Mouse (Mus musculus): ENCODE measurements around the gene Castor2.
A peak's percentile ranks its signal among the peaks of the same experiment; 100 is the strongest.

Gene Castor2

GRCm38 (mm10) chr5:134099496-134100211, at the start of gene Castor2:
Gene Castor2, plus strand, starts transcription at chr5:134099711.
- DNase-seq (ENCODE audit: low spot score in 2 of 2): peak; percentile 93

DNA sequence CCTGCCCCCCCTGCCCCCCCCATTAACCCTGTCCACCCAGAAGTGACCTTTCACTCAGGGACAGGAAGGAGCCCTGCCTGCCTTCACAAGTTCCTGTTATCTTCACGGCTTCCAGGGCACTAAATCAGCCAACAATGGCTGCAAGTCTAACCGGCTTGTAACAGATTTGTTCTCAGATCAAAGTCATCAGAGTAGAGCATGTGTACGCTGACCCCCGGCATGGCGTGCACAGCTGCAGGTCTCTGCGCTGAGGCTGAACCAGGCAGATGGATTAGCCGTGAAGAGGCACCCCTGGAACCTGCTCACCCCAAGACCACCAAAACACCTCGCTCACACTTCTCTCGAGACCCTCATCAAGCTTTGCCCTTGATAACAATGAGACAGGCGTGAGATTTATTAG, 48.8 kb upstream of the Castor2 start:
- DNase-seq (ENCODE audit: low spot score in 2 of 2): no peak

- no peak for DNase-seq (ENCODE audit: low spot score in 2 of 2)
These were observed 46.9 kb upstream of the Castor2 start for GRCm38 (mm10) chr5:134052614-134053013.

GRCm38 (mm10) chr5:134054496-134054895, 45.0 kb upstream of the Castor2 start:
- DNase-seq (ENCODE audit: low spot score in 2 of 2): no peak

GRCm38 (mm10) chr5:134058793-134059352, 40.6 kb upstream of the Castor2 start:
- DNase-seq (ENCODE audit: low spot score in 2 of 2): no peak

GRCm38 (mm10) chr5:134063362-134064064, 36.0 kb upstream of the Castor2 start:
- DNase-seq (ENCODE audit: low spot score in 2 of 2): peak; percentile 63 to 75

- DNase-seq (ENCODE audit: low spot score in 2 of 2): no peak
These were observed 33.2 kb upstream of the Castor2 start for GRCm38 (mm10) chr5:134066261-134066660.

DNA sequence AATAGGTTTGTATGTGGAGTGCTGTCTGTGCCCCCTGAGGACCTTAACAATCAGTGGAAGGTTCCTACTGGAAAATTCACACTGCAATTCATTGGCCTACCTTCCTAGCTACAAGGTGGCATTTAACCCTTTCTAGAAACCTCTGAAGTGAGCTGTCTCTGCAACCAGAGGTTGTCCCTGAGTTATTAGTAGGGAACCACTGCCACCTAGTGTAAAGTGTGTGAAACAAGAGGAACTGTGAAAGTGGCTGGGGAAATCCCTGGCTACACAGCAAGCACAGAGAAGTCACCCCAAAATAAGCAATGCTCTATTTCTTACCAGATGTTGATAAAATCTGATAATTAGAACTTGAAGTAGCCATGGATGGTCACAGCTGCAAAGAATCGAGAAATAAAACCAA, 31.6 kb upstream of the Castor2 start:
- DNase-seq (ENCODE audit: low spot score in 2 of 2): no peak

GRCm38 (mm10) chr5:134073512-134074041, 25.9 kb upstream of the Castor2 start:
- no peak for DNase-seq (ENCODE audit: low spot score in 2 of 2)

DNA sequence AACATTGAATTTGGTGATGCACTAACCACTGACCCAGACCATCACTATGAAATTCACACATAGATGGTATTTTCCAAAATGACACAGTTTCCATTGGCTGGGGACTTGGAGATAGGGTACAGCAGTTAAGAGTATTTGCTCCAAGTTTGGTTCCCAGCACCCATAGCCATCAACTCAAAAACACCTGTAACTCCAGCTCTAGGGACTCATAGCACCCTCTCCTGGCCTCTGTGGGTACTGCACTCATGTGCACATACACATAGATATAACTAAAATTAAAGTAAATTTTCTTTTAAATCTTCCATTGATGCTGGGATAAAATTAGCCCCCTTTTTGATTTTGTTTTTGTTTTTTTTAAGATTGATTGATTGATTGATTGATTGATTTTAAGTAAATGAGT, 25.1 kb upstream of the Castor2 start:
- DNase-seq (ENCODE audit: low spot score in 2 of 2): no peak

DNA sequence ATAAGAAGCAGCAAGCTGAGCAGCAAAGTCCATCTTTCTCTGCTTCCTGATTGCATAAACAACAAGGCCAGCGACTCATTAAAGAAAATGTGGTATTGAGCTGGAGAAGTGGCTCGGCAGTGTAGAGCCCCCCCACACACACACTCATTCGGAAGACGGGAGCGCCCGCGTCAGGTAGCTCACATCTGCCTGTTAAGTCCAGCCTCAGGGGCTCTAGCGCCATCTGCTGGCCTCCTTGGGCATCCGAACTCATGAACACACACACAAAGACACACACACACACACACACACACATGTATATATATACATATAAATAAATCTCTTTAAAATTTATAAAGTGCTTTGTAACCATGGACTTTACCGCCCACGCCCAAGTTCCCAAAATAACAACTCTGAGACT, 23.3 kb upstream of the Castor2 start:
- no peak for DNase-seq (ENCODE audit: low spot score in 2 of 2)

GRCm38 (mm10) chr5:134080685-134081548, 18.6 kb upstream of the Castor2 start:
- DNase-seq (ENCODE audit: low spot score in 2 of 2): peak; percentile 12 to 21

- DNase-seq (ENCODE audit: low spot score in 2 of 2): no peak
These were observed 14.3 kb upstream of the Castor2 start for GRCm38 (mm10) chr5:134085227-134085626.

GRCm38 (mm10) chr5:134085887-134086639, 13.4 kb upstream of the Castor2 start:
- no peak for DNase-seq (ENCODE audit: low spot score in 2 of 2)

DNA sequence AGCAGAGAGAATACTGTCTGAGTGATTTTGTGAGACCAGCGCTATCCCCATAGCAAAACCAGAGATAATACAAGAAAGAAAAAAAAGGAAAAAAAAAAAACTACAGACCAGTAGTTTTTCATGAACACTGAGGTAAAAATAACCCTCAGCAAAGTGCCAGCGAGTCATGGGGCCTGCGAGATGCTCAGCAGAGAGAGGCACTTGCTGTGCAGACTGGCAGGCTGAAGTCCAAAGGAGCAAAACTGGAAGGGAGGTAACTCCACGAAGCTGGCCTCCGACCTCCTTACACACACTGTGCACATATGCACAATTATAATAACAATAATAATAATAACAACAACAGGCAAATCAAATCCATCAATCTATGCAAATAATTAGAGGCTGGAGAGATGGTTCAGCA, 12.3 kb upstream of the Castor2 start:
- peak in 1 of 2 experiments; percentile 32 for DNase-seq (ENCODE audit: low spot score in 2 of 2)

- DNase-seq (ENCODE audit: low spot score in 2 of 2): no peak
These were observed 3.7 kb upstream of the Castor2 start for GRCm38 (mm10) chr5:134095766-134096165.

GRCm38 (mm10) chr5:134098341-134098902, 1.1 kb upstream of the Castor2 start:
- DNase-seq (ENCODE audit: low spot score in 2 of 2): no peak

GRCm38 (mm10) chr5:134098976-134099375, 535 bp upstream of the Castor2 start:
- peak in 1 of 2 experiments; percentile 23 for DNase-seq (ENCODE audit: low spot score in 2 of 2)

DNA sequence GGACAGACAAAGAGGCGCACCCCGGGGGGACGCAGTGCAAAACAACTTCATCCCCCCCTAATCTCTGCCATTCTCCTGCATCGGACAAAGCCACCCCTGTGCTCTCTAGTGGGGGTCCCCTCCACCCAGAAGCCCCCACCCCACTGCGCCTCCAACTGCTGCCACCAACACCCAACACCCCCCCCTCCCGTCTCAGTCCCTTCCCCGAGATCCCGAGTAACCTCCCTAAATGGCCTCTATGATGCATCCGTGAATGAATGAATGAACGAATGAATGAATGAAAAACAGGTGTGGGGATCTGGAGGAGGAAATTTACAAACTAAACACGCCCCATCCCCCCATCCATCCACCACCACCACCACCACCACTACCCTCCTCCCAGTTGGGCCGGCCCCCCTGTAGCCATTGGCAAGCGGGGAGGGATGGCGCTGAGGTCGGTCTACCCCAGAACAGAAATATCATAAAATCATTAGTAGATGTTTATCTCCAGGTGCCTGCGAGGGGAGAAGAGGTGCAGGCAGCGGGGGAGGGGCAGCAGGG, 791 bp downstream of the Castor2 start:
- peak in 1 of 2 experiments; percentile 12 for DNase-seq (ENCODE audit: low spot score in 2 of 2)

DNA sequence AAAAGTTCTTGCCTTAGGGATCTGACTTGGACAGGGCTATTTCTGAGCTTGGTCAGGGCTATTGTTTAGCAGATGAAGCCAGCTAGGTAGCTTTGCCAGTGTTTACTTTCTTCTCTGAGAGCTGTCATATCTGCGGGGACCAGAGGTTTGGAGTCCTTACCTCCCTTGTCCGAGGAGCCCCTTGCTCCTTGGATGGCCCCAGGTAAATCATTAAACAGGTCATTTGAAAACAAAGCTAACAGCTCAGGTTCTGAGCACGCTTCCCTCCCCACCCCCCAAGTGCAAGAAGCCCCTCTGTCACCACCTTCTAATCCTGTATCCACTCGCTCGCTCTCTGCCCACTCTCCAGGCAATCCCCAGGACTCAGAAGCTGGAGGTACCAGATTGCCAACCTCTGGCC, 1.8 kb downstream of the Castor2 start:
- DNase-seq (ENCODE audit: low spot score in 2 of 2): no peak

All from heart, adult 9 months (tissue).